Mouse (Mus musculus) heart, embryonic 11.5 days (tissue): Measurements from ENCODE around the gene Nos1ap. TPM values are rescaled to one million over a fixed set of nuclear protein-coding genes. Genes with fewer than 3 reads are reported as not detected.

Experiments used
- ATAC-seq: fragments of 200-750 bp; cut with Nextera tagmentation; replicated peaks from 2 replicates; pipeline ENCODE4 v1.8.0; 2017; ENCODE audit warnings: moderate library complexity; ENCODE audit not compliant: insufficient number of reproducible peaks, low FRiP score, low TSS enrichment
- H3K27ac ChIP-seq: fragments of 300-500 bp; sonication (generic); 2 replicates; pipeline ENCODE4 v1.5.1; 2014; ENCODE audit warnings: mild to moderate bottlenecking, low read depth, low read length
- H3K27me3 ChIP-seq: fragments of 300-500 bp; sonication (generic); 2 replicates; pipeline ENCODE4 v1.6.1; 2014; ENCODE audit warnings: mild to moderate bottlenecking, low read length, mixed read lengths; ENCODE audit not compliant: control insufficient read depth, insufficient read depth
- H3K36me3 ChIP-seq: fragments of 300-500 bp; sonication (generic); 2 replicates; pipeline ENCODE4 v1.6.1; 2014; ENCODE audit warnings: mild to moderate bottlenecking, low read length, moderate library complexity, mixed read lengths; ENCODE audit not compliant: control insufficient read depth, insufficient read depth
- H3K4me1 ChIP-seq: fragments of 300-500 bp; sonication (generic); 2 replicates; pipeline ENCODE4 v1.6.1; 2014; ENCODE audit warnings: low read length; ENCODE audit not compliant: control insufficient read depth, insufficient read depth
- H3K4me2 ChIP-seq: fragments of 300-500 bp; sonication (generic); 2 replicates; pipeline ENCODE4 v1.6.1; 2014; ENCODE audit warnings: mild to moderate bottlenecking, moderate library complexity
- H3K4me3 ChIP-seq: fragments of 300-500 bp; sonication (generic); 2 replicates; pipeline ENCODE4 v1.5.1; 2014; ENCODE audit warnings: low read depth, low read length
- H3K9ac ChIP-seq: fragments of 300-500 bp; sonication (generic); 2 replicates; pipeline ENCODE4 v1.6.1; 2014; ENCODE audit warnings: mild to moderate bottlenecking, low read depth, low read length, moderate library complexity
- H3K9me3 ChIP-seq: fragments of 300-500 bp; sonication (generic); replicated peaks from 2 replicates; pipeline ENCODE4 v1.6.1; 2016; ENCODE audit warnings: low read length; ENCODE audit not compliant: control insufficient read depth
- WGBS: fragments of 180-500 bp; shearing (Covaris S2); extraction: QIAGEN DNeasy Blood & Tissue Kit; methylation state at CpG from one replicate; pipeline ENCODE4 v1.1.7; 2014; ENCODE audit not compliant: insufficient replicate concordance; 5-methylcytosine and 5-hydroxymethylcytosine counted together
- polyA plus RNA-seq: library from polyadenylated mRNA; unstranded; fragments of >200 nt; fragmentation: Nextera tagmentation; extraction: Ambion mirVana; gene quantifications from 2 replicates; pipeline ENCODE4 v1.2.1, GENCODE M21; 2014

The Nos1ap gene
- polyA plus RNA-seq, 1 experiment from 2014 or later: 15.5 TPM

DNA sequence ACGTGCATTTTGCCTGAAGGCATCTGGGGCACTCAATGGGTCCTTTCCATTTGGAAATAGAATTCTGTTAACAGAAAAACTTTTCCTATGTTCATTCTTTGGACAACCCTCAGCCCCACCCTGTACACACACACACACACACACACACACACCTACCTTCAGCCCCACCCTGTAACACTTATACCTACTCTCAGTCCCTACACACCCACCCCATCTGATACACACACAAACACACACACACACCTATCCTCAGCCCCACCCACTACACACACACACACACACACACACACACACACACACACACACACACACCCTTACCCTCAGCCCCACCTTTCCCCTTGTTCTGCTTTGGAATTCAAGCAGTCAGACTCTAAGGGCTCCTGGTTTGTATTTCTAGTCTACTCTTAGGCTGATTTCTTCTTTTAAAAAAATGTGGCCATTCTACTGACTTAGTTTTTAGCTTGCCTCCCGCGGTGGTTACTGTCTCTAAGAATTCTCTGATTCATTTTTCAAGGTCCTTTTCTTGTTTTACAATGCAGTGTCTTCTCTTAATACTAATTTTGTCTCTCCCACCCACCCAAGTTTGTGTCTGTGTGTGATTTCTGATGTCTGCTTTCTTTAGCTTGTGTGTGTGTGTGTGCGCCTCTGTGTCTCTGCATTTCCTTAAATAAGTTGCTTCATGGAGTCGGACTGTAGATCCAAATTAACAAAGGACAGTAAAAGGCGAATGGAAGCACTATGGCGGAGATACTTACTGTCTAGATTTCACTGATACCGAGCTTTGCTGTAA, 179.1 kb downstream of the Nos1ap start:
- H3K36me3 ChIP-seq: no peaks in the 10 kb centered on the region
- no peak overlapping the region for H3K4me3 ChIP-seq
- H3K4me1 ChIP-seq: peaks cover 21% of the 10 kb centered on the region
- no peak overlapping the region for H3K4me2 ChIP-seq
- H3K27ac ChIP-seq: peak overlapping the region; percentile 50; the same call in 1 of the 2 replicates
- H3K9me3 ChIP-seq: no peaks in the 10 kb centered on the region
- H3K9ac ChIP-seq: no peak overlapping the region
- WGBS: 77% methylated on average over 8 of the region's 8 CpGs
- no peak for ATAC-seq
- no peaks in the 10 kb centered on the region for H3K27me3 ChIP-seq

DNA sequence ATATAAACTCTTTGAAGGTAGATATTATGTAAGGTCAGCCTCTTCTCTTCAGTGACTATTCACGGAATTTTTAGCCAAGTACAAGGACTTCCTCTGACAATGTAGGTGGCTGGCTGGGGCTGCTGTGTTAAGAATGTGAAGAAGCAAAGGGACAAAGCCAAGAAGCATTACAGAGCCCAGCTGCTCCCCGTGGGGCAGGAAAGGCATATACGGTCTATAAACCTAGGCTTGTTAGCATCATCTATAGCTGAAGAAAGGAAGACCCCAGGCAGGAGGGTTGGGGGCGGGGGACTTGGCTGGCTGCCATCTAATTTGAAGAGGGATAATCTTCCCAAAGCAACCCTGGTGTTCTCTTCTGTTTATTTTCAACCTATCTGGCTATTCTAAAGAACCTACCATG, 180.6 kb downstream of the Nos1ap start:
- H3K36me3 ChIP-seq: no peaks in the 10 kb centered on the region
- no peak overlapping the region for H3K4me2 ChIP-seq
- H3K9ac ChIP-seq: no peak overlapping the region
- no peak overlapping the region for H3K27ac ChIP-seq
- peaks cover 22% of the 10 kb centered on the region for H3K4me1 ChIP-seq
- ATAC-seq: no peak
- no peaks in the 10 kb centered on the region for H3K9me3 ChIP-seq
- 49% methylated on average over 4 of the region's 4 CpGs for WGBS
- H3K4me3 ChIP-seq: no peak overlapping the region
- no peaks in the 10 kb centered on the region for H3K27me3 ChIP-seq

DNA sequence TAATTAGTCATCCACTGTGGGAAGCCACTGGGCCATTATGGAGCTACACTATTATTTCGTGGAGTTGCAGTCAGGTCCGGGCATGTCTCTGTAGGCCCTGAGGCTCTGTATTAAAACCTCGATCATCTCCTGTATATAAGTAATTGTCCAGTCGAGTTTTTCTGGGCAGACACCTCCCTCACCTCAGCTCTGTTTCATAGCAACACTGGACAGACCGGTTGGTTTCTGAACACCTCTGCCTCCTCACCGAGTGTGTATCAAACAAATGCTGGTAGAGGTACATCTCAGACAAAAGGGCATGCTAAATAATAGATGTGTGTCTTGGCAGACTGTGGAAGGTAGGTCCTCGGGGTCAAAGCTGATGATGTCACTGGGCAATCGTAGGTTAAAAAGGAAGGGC, 182.7 kb downstream of the Nos1ap start:
- Histone ChIP-seq H3K27ac (no peak overlapping the region), H3K9ac (no peak overlapping the region), H3K36me3 (no peaks in the 10 kb centered on the region), H3K4me1 (peaks cover 29% of the 10 kb centered on the region), H3K4me2 (no peak overlapping the region), H3K9me3 (no peaks in the 10 kb centered on the region), H3K27me3 (no peaks in the 10 kb centered on the region), H3K4me3 (no peak overlapping the region)
- no peak for ATAC-seq
- 79% methylated on average over 8 of the region's 8 CpGs for WGBS

DNA sequence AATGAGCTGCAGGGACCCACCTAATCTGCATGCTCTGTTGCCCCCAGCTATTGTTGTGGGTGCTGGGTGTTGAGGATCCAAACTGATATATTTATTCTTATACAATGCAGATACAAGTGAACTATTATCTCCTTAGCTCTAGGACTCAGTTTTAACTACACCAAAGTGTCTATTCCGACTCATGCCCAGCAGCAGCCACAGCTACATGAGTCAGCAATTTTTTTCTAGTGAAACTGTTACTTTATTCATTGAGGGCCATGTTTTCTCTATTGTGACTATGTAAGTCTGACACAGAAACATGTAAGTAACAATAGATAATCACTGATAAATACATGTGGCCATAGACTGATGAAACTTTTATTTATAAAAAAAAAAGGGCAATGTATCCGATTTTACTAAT, 184.5 kb downstream of the Nos1ap start:
- Histone ChIP-seq H3K27me3 (no peaks in the 10 kb centered on the region), H3K36me3 (no peaks in the 10 kb centered on the region), H3K4me1 (peaks cover 32% of the 10 kb centered on the region), H3K4me3 (no peak overlapping the region), H3K9ac (no peak overlapping the region), H3K9me3 (no peaks in the 10 kb centered on the region), H3K4me2 (no peak overlapping the region), H3K27ac (no peak overlapping the region)
- WGBS: 82% methylated on average over 2 of the region's 2 CpGs
- ATAC-seq: no peak

DNA sequence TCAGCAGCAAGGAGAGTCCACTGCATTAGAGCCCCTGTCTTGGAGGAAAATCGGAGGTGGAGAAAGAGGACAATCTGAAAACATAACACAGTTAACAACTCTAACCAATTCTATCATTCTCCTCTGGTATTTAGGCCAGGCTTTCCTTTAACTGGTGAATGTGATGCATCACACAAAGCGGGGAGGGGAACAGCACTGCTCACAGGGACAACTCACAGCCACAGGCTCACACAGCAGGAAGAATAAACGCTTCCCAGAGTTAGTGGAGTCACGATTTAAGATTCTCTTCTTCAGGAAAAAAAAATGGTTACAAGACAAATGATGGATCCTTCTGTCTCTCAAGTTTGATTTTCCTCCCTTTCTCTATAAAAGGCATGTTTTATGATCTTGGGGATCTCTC, 187.0 kb downstream of the Nos1ap start:
- peaks cover 21% of the 10 kb centered on the region for H3K4me1 ChIP-seq
- 51% methylated on average over 4 of the region's 4 CpGs for WGBS
- ATAC-seq: no peak
- no peak overlapping the region for H3K9ac ChIP-seq
- H3K27me3 ChIP-seq: no peaks in the 10 kb centered on the region
- peak overlapping the region; percentile 32; the same call in 1 of the 2 replicates for H3K27ac ChIP-seq
- H3K9me3 ChIP-seq: no peaks in the 10 kb centered on the region
- no peaks in the 10 kb centered on the region for H3K36me3 ChIP-seq
- no peak overlapping the region for H3K4me3 ChIP-seq
- no peak overlapping the region for H3K4me2 ChIP-seq

DNA sequence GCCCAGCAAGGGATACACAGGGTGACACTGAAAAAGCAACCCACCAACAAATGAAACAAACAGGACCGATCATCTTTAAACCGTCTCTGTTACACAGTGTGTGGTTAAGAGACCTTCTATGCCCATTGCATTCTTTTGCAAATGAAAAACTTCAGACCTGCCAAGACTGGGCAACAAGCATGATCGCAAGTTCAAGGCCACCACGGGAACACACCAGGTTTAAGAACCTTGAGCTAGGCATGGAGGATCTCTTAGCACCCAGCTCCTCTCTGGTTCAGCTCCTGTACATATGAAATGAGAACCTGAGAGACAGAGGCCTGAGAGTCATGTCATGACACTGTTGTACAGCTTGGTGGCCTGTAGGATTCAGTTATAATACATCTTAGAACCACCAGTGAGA, 190.8 kb downstream of the Nos1ap start:
- Histone ChIP-seq H3K4me3 (no peak overlapping the region), H3K4me1 (peaks cover 18% of the 10 kb centered on the region), H3K9me3 (no peaks in the 10 kb centered on the region), H3K27ac (no peak overlapping the region), H3K9ac (no peak overlapping the region), H3K36me3 (no peaks in the 10 kb centered on the region), H3K4me2 (no peak overlapping the region), H3K27me3 (no peaks in the 10 kb centered on the region)
- 89% methylated on average over 4 of the region's 4 CpGs for WGBS
- ATAC-seq: no peak

DNA sequence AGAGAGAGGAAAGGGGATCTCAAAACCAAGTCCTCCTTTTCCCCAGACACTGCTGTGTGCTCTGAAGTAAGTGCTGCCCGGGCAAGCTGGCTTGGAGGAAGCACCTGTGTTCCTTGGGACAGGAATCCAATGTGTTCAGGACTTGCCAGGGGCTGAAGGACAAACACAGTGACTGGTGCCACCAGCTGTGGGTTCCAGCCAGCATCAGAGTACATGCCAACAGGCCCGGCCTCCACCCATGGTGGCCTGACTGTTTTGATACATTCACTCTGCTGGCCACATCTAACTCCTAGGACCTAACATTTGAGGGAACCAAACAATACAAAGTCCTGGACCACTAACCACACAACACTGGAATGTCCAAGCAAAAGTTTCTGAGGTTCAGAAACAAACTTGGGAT, 194.6 kb downstream of the Nos1ap start:
- no peak for ATAC-seq
- H3K27me3 ChIP-seq: no peaks in the 10 kb centered on the region

DNA sequence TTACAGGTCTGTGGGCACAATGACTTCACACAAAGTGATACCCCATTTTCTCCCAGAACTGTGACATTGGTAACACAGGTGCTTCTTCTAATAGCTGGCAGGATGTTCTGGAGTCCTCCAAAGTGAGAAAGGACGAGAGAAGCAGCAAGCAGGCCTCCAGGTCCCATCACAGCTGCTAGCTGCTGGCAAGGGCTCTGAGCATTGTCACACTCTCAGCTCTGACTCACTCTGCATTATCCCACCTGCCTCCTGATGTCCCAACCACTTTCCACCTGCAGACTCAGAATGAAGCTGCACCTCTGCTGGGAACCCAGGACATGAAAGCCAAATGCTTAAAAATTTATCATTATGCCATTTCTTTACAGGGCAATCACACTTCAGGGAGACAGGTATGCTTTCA, 195.0 kb downstream of the Nos1ap start:
- Histone ChIP-seq H3K4me3 (no peak overlapping the region), H3K4me1 (peaks cover 3% of the 10 kb centered on the region; the same call in 1 of the 2 replicates), H3K27ac (no peak overlapping the region), H3K4me2 (no peak overlapping the region), H3K9ac (no peak overlapping the region), H3K36me3 (no peaks in the 10 kb centered on the region), H3K9me3 (no peaks in the 10 kb centered on the region), H3K27me3 (no peaks in the 10 kb centered on the region)
- 46% methylated on average over 1 of the region's 1 CpGs for WGBS
- ATAC-seq: no peak

More for the DNA sequence above, 194.6 kb downstream of the Nos1ap start:
- H3K4me2 ChIP-seq: no peak overlapping the region
- H3K36me3 ChIP-seq: no peaks in the 10 kb centered on the region
- H3K4me3 ChIP-seq: no peak overlapping the region
- H3K27ac ChIP-seq: no peak overlapping the region
- no peak overlapping the region for H3K9ac ChIP-seq
- H3K9me3 ChIP-seq: no peaks in the 10 kb centered on the region
- H3K4me1 ChIP-seq: peaks cover 4% of the 10 kb centered on the region; the same call in 1 of the 2 replicates
- 65% methylated on average over 2 of the region's 2 CpGs for WGBS
